Mouse (Mus musculus) v-Abl transformed pro-B cells (cell line): Measurements from ENCODE around the gene Ptchd4.

Experiments
- in situ Hi-C, 2 experiments: fragments of 400-800 bp; cut with MboI; formaldehyde crosslinking; loops; one replicate each; pipeline ENCODE4 v1.15.1; 2025; ENCODE audit not compliant: unreplicated experiment in 2 of 2

Ptchd4 gene

GRCm38 (mm10) chr17:42315669-42316611 is at the start of gene Ptchd4:
Gene Ptchd4 (plus strand): TSS chr17:42315947.
- in situ Hi-C loops = no loop called here

GRCm38 (mm10) chr17:42276861-42277260 is 38.9 kb upstream of the Ptchd4 start:
- in situ Hi-C loops = no loop called here

- in situ Hi-C loops = no loop called here
Measured at GRCm38 (mm10) chr17:42284391-42284790, 31.4 kb upstream of the Ptchd4 start.

- in situ Hi-C loops = no loop called here
Measured at GRCm38 (mm10) chr17:42286255-42286654, 29.5 kb upstream of the Ptchd4 start.

GRCm38 (mm10) chr17:42290341-42290740 is 25.4 kb upstream of the Ptchd4 start:
- in situ Hi-C loops = no loop called here

GRCm38 (mm10) chr17:42291793-42292192 is 24.0 kb upstream of the Ptchd4 start:
- in situ Hi-C loops = no loop called here

- in situ Hi-C loops = no loop called here
Measured at GRCm38 (mm10) chr17:42297986-42298385, 17.8 kb upstream of the Ptchd4 start.

- in situ Hi-C loops = no loop called here
Measured at GRCm38 (mm10) chr17:42299681-42300080, 16.1 kb upstream of the Ptchd4 start.

- in situ Hi-C loops = no loop called here
Measured at GRCm38 (mm10) chr17:42303062-42303577, 12.6 kb upstream of the Ptchd4 start.

- in situ Hi-C loops = no loop called here
Measured at GRCm38 (mm10) chr17:42304262-42304661, 11.5 kb upstream of the Ptchd4 start.

- in situ Hi-C loops = no loop called here
Measured at GRCm38 (mm10) chr17:42307001-42307400, 8.7 kb upstream of the Ptchd4 start.

GRCm38 (mm10) chr17:42310136-42310535 is 5.6 kb upstream of the Ptchd4 start:
- in situ Hi-C loops = no loop called here

- in situ Hi-C loops = no loop called here
Measured at GRCm38 (mm10) chr17:42316612-42316982, 850 bp downstream of the Ptchd4 start.

- in situ Hi-C loops = no loop called here
Measured at GRCm38 (mm10) chr17:42335787-42336186, 20.0 kb downstream of the Ptchd4 start.

- in situ Hi-C loops = no loop called here
Measured at GRCm38 (mm10) chr17:42336571-42336970, 20.8 kb downstream of the Ptchd4 start.

GRCm38 (mm10) chr17:42346027-42346426 is 30.3 kb downstream of the Ptchd4 start:
- in situ Hi-C loops = no loop called here

GRCm38 (mm10) chr17:42358481-42358880 is 42.7 kb downstream of the Ptchd4 start:
- in situ Hi-C loops = no loop called here

GRCm38 (mm10) chr17:42363085-42363710 is 47.5 kb downstream of the Ptchd4 start:
- in situ Hi-C loops = no loop called here

GRCm38 (mm10) chr17:42364716-42365115 is 49.0 kb downstream of the Ptchd4 start:
- in situ Hi-C loops = no loop called here

- in situ Hi-C loops = no loop called here
Measured at GRCm38 (mm10) chr17:42374881-42375280, 59.1 kb downstream of the Ptchd4 start.

GRCm38 (mm10) chr17:42393086-42393485 is 77.3 kb downstream of the Ptchd4 start:
- in situ Hi-C loops = no loop called here

- in situ Hi-C loops = no loop called here
Measured at GRCm38 (mm10) chr17:42395299-42395698, 79.6 kb downstream of the Ptchd4 start.
